Mouse (Mus musculus) c-Kit-positive CD71-positive TER-119-positive erythroid progenitor cells, embryonic 14.5 days (primary cell): ENCODE measurements around the gene Ccdc34.

Source experiments
- DNase-seq: peaks from one replicate; pipeline ENCODE4 v3.0.0-alpha.2; 2013; ENCODE audit warnings: low spot score

Ccdc34 gene

GRCm38 (mm10) chr2:109996411-109996810 lies 21.2 kb upstream of the Ccdc34 start:
- no peak for DNase-seq

- DNase-seq = no peak
Measured at GRCm38 (mm10) chr2:110004668-110005067, 12.9 kb upstream of the Ccdc34 start.

GRCm38 (mm10) chr2:110005164-110005563 lies 12.5 kb upstream of the Ccdc34 start:
- no peak for DNase-seq

- no peak for DNase-seq
Measured at GRCm38 (mm10) chr2:110005596-110006239, 11.9 kb upstream of the Ccdc34 start.

GRCm38 (mm10) chr2:110007423-110008267 lies 10.0 kb upstream of the Ccdc34 start:
- DNase-seq = peak; percentile 70

GRCm38 (mm10) chr2:110009449-110009848 lies 8.2 kb upstream of the Ccdc34 start:
- no peak for DNase-seq

- no peak for DNase-seq
Measured at GRCm38 (mm10) chr2:110012184-110012725, 5.4 kb upstream of the Ccdc34 start.

- no peak for DNase-seq
Measured at GRCm38 (mm10) chr2:110017087-110017486, 530 bp upstream of the Ccdc34 start.

GRCm38 (mm10) chr2:110019656-110020055 lies 2.0 kb downstream of the Ccdc34 start:
- DNase-seq = no peak

- DNase-seq = no peak
Measured at GRCm38 (mm10) chr2:110020430-110020829, 2.8 kb downstream of the Ccdc34 start.

GRCm38 (mm10) chr2:110036265-110036664 lies 18.6 kb downstream of the Ccdc34 start:
- DNase-seq = no peak

GRCm38 (mm10) chr2:110036665-110037064 lies 19.0 kb downstream of the Ccdc34 start:
- no peak for DNase-seq

GRCm38 (mm10) chr2:110037221-110037620 lies 19.6 kb downstream of the Ccdc34 start:
- no peak for DNase-seq

- DNase-seq = no peak
Measured at GRCm38 (mm10) chr2:110038341-110038740, 20.7 kb downstream of the Ccdc34 start.

GRCm38 (mm10) chr2:110042861-110043760 lies 25.5 kb downstream of the Ccdc34 start:
- no peak for DNase-seq

- DNase-seq = no peak
Measured at GRCm38 (mm10) chr2:110058424-110058823, 40.8 kb downstream of the Ccdc34 start.

- DNase-seq = no peak
Measured at GRCm38 (mm10) chr2:110063131-110063530, 45.5 kb downstream of the Ccdc34 start.

GRCm38 (mm10) chr2:110068916-110069315 lies 51.3 kb downstream of the Ccdc34 start:
- no peak for DNase-seq

GRCm38 (mm10) chr2:110073023-110073422 lies 55.4 kb downstream of the Ccdc34 start:
- DNase-seq = no peak

GRCm38 (mm10) chr2:110074646-110075452 lies 57.2 kb downstream of the Ccdc34 start:
- DNase-seq = no peak

GRCm38 (mm10) chr2:110077240-110077639 lies 59.6 kb downstream of the Ccdc34 start:
- no peak for DNase-seq
